Mouse (Mus musculus) embryonic fibroblast, embryonic 13.5 days (primary cell): ENCODE measurements around the gene Elmo1.

ENCODE experiments used
- CTCF ChIP-seq: IDR thresholded peaks from 2 replicates; pipeline ENCODE4 v1.5.1; 2011; ENCODE audit warnings: mild to moderate bottlenecking, control low read depth, low read length, moderate library complexity, borderline replicate concordance; ENCODE audit not compliant: insufficient read depth
- POLR2A ChIP-seq: IDR thresholded peaks from 2 replicates; pipeline ENCODE4 v1.6.1; 2011; ENCODE audit warnings: low read depth, mild to moderate bottlenecking, control low read depth, low read length, moderate library complexity

- TF ChIP-seq CTCF = no peak
- TF ChIP-seq POLR2A = no peak
Measured at GRCm38 (mm10) chr13:20116019-20116418, 25.6 kb downstream of the Elmo1 start.
